Mouse (Mus musculus) thymus, postnatal 4 days (tissue): ENCODE data around the gene Cdk14.

ENCODE experiments used
- DNase-seq: peaks from one replicate; pipeline ENCODE4 v3.0.0; 2021

The Cdk14 gene

GRCm38 (mm10) chr5:4766719-4767118 is 653.4 kb downstream of the Cdk14 start:
- DNase-seq, result no peak

- no peak for DNase-seq
Measured at GRCm38 (mm10) chr5:4761891-4762290, 658.2 kb downstream of the Cdk14 start.

- no peak for DNase-seq
Measured at GRCm38 (mm10) chr5:4758331-4759080, 661.6 kb downstream of the Cdk14 start.

GRCm38 (mm10) chr5:4757902-4758301 is 662.2 kb downstream of the Cdk14 start, which contains the start of gene Fzd1:
Gene Fzd1, minus strand, starts transcription at chr5:4758035.
- peak; percentile 26 for DNase-seq

- peak; percentile 18 for DNase-seq
Measured at GRCm38 (mm10) chr5:4756871-4757711, 663.0 kb downstream of the Cdk14 start.

- peak; percentile 6 for DNase-seq
Measured at GRCm38 (mm10) chr5:4756001-4756681, 664.0 kb downstream of the Cdk14 start.

- no peak for DNase-seq
Measured at GRCm38 (mm10) chr5:4755326-4755725, 664.8 kb downstream of the Cdk14 start.

- DNase-seq, result no peak
Measured at GRCm38 (mm10) chr5:4754701-4755281, 665.3 kb downstream of the Cdk14 start.
